Mouse (Mus musculus): Measurements from ENCODE around the gene Gm11549.

DNA sequence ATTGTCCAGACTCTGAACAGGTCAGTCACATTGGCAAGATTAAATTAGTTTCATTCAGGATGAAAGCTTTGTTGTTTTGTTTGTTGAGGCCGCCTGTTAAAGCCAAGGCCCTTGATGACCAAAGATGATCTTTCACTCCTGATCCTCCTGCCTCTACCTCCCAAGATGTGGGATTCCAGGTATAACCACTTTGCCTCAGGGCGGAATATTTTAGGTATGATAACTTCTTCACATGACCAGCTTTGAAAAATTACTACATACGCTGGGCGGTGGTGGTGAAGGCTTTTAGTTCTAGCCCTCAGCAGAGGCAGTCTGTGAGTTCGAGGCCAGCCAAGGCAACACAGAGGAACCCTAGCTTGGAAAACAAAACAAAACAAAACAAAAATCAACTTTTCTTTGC is 47.2 kb downstream of the Gm11549 start:
- no peak for TF ChIP-seq CTCF (IDR thresholded peaks at IDR 0.05; ENCODE audit: borderline replicate concordance, extremely low read depth, insufficient read depth, insufficient read length)
- TF ChIP-seq POLR2A (IDR thresholded peaks at IDR 0.05; ENCODE audit: borderline replicate concordance, extremely low read depth, insufficient read depth, insufficient read length, poor library complexity, severe bottlenecking): no peak
